Mouse (Mus musculus) megakaryocyte progenitor cell, adult 5-6 weeks (primary cell): Measurements from ENCODE around the gene Eppin. TPM values are rescaled to one million over a fixed set of nuclear protein-coding genes. Genes with fewer than 3 reads are reported as not detected.
A peak's percentile ranks its signal among the peaks of the same experiment; 100 is the strongest.
"Not testable (repeated sequence)": the region's sequence is repeated elsewhere in the genome, so short reads cannot be mapped to it uniquely, and the experiment has no call there.

Experiments
- ATAC-seq: replicated peaks from 2 replicates; pipeline ENCODE4 v1.8.0; 2016; ENCODE audit warnings: mild to moderate bottlenecking, moderate TSS enrichment, inconsistent platforms; ENCODE audit not compliant: poor library complexity
- total RNA-seq, 2 experiments: library from RNA; stranded (forward) in 1 of 2; stranded (reverse) in 1 of 2; fragments of 157-497, 149-512 nt in 1 of 2; fragments of 200-1000 nt in 1 of 2; gene quantifications; 2 replicates each; pipeline versions ENCODE4 v1.2.3 to v1.2.4; 2015 to 2017

Eppin gene
- not detected in 2 replicates for total RNA-seq (2015)
- total RNA-seq (2017), result not detected in 2 replicates

- no peak for ATAC-seq
Measured at GRCm38 (mm10) chr2:164593494-164593893, at the start of gene Eppin. Gene Eppin, minus strand, starts transcription at chr2:164593594.

GRCm38 (mm10) chr2:164641881-164642673 lies 48.7 kb upstream of the Eppin start:
- no peak for ATAC-seq

GRCm38 (mm10) chr2:164641129-164641528 lies 47.7 kb upstream of the Eppin start:
- peak; percentile 96 for ATAC-seq

GRCm38 (mm10) chr2:164638696-164639095 lies 45.3 kb upstream of the Eppin start, which contains the start of gene Wfdc16:
Gene Wfdc16, minus strand, starts transcription at chr2:164638796.
- no peak for ATAC-seq

GRCm38 (mm10) chr2:164635266-164635665 lies 41.9 kb upstream of the Eppin start:
- no peak for ATAC-seq

- ATAC-seq, result no peak
Measured at GRCm38 (mm10) chr2:164621775-164622174, 28.4 kb upstream of the Eppin start.

- no peak for ATAC-seq
Measured at GRCm38 (mm10) chr2:164619050-164619449, 25.7 kb upstream of the Eppin start.

GRCm38 (mm10) chr2:164615386-164615785 lies 22.0 kb upstream of the Eppin start:
- ATAC-seq, result no peak

- not testable (repeated sequence) for ATAC-seq
Measured at GRCm38 (mm10) chr2:164613471-164613870, 20.1 kb upstream of the Eppin start, which contains the start of the genes Wfdc6b and Wfdc8. Gene Wfdc6b, plus strand, starts transcription at chr2:164613522. Gene Wfdc8, minus strand, starts transcription at chr2:164613626.

GRCm38 (mm10) chr2:164608781-164609180 lies 15.4 kb upstream of the Eppin start:
- ATAC-seq, result no peak

- no peak for ATAC-seq
Measured at GRCm38 (mm10) chr2:164604411-164604810, 11.0 kb upstream of the Eppin start.

- no peak for ATAC-seq
Measured at GRCm38 (mm10) chr2:164603482-164603881, 10.1 kb upstream of the Eppin start.

GRCm38 (mm10) chr2:164600179-164600578 lies 6.8 kb upstream of the Eppin start:
- 0 out of 2 replicates have a peak, but pooled peaks have one; percentile 17 for ATAC-seq

GRCm38 (mm10) chr2:164592014-164592413 lies 1.4 kb downstream of the Eppin start:
- peak; percentile 69 for ATAC-seq

- ATAC-seq, result not testable (repeated sequence)
Measured at GRCm38 (mm10) chr2:164585025-164585725, 8.2 kb downstream of the Eppin start, which contains the start of gene Wfdc6a. Gene Wfdc6a, minus strand, starts transcription at chr2:164585447.

- ATAC-seq, result not testable (repeated sequence)
Measured at GRCm38 (mm10) chr2:164573359-164573758, 20.0 kb downstream of the Eppin start, which contains the start of gene Spint3. Gene Spint3, minus strand, starts transcription at chr2:164573459.

- 0 out of 2 replicates have a peak, but pooled peaks have one; percentile 21 for ATAC-seq
Measured at GRCm38 (mm10) chr2:164567460-164567859, 25.9 kb downstream of the Eppin start.

GRCm38 (mm10) chr2:164566997-164567396 lies 26.4 kb downstream of the Eppin start:
- ATAC-seq, result no peak

- no peak for ATAC-seq
Measured at GRCm38 (mm10) chr2:164564346-164564745, 29.0 kb downstream of the Eppin start.

GRCm38 (mm10) chr2:164563339-164564038 lies 29.9 kb downstream of the Eppin start:
- peak; percentile 60 for ATAC-seq
